Mouse (Mus musculus): ENCODE results near the gene Pla2g7. TPM values are rescaled to one million over a fixed set of nuclear protein-coding genes. Genes with fewer than 3 reads are reported as not detected.
"Not testable (repeated sequence)": the region's sequence is repeated elsewhere in the genome, so short reads cannot be mapped to it uniquely, and the experiment has no call there.

Pla2g7 gene
- polyA plus RNA-seq (2016; fragmentation: Nextera tagmentation; extraction: Ambion mirVana) = 16.3 and 18.8 TPM in 2 replicates

- WGBS = under 1% methylated on average over 34 of the region's 34 CpGs
- ATAC-seq (ENCODE audit: low FRiP score, low read depth) = peak; percentile 87
- Histone ChIP-seq H3K4me1 (no peaks in the 10 kb centered on the region; the same call in none of the 2 replicates), H3K9me3 (no peaks in the 10 kb centered on the region), H3K36me3 (no peaks in the 10 kb centered on the region), H3K4me2 (replicated peaks) (peak within 1 kb of the TSS; percentile 87), H3K9ac (peak within 1 kb of the TSS; percentile 59), H3K27me3 (replicated peaks) (no peaks in the 10 kb centered on the region), H3K4me3 (peak within 1 kb of the TSS; percentile 47), H3K27ac (no peak within 1 kb of the TSS)
Observed at GRCm38 (mm10) chr17:43567992-43568888, at the start of gene Pla2g7. Gene Pla2g7, plus strand, starts transcription at chr17:43568098.

- Histone ChIP-seq H3K27me3 (replicated peaks) (no peaks in the 10 kb centered on the region), H3K4me2 (replicated peaks) (no peak overlapping the region), H3K9ac (no peak overlapping the region), H3K9me3 (no peaks in the 10 kb centered on the region), H3K36me3 (no peaks in the 10 kb centered on the region), H3K27ac (no peak overlapping the region), H3K4me1 (no peaks in the 10 kb centered on the region), H3K4me3 (no peak overlapping the region)
- ATAC-seq (ENCODE audit: low FRiP score, low read depth) = peak; percentile 76
- WGBS = 33% methylated on average over 18 of the region's 18 CpGs
Observed at GRCm38 (mm10) chr17:43518644-43519409, 49.1 kb upstream of the Pla2g7 start.

- H3K9ac ChIP-seq = no peak overlapping the region
- no peaks in the 10 kb centered on the region for H3K9me3 ChIP-seq
- no peak overlapping the region for H3K4me2 ChIP-seq (replicated peaks)
- no peak overlapping the region for H3K4me3 ChIP-seq
- ATAC-seq (ENCODE audit: low FRiP score, low read depth) = no peak
- H3K27me3 ChIP-seq (replicated peaks) = no peaks in the 10 kb centered on the region
- H3K36me3 ChIP-seq = no peaks in the 10 kb centered on the region
- WGBS = 84% methylated on average over 3 of the region's 3 CpGs
- no peak overlapping the region for H3K27ac ChIP-seq
- no peaks in the 10 kb centered on the region for H3K4me1 ChIP-seq
Observed at GRCm38 (mm10) chr17:43520166-43520565, 47.7 kb upstream of the Pla2g7 start.

- H3K4me2 ChIP-seq (replicated peaks) = no peak overlapping the region
- H3K4me3 ChIP-seq = no peak overlapping the region
- 0 out of 2 replicates have a peak, but pooled peaks cover 5% of the 10 kb centered on the region for H3K4me1 ChIP-seq
- H3K36me3 ChIP-seq = no peaks in the 10 kb centered on the region
- no peaks in the 10 kb centered on the region for H3K27me3 ChIP-seq (replicated peaks)
- WGBS = 93% methylated on average over 2 of the region's 2 CpGs
- no peak for ATAC-seq (ENCODE audit: low FRiP score, low read depth)
- H3K27ac ChIP-seq = no peak overlapping the region
- no peaks in the 10 kb centered on the region for H3K9me3 ChIP-seq
- H3K9ac ChIP-seq = no peak overlapping the region
Observed at GRCm38 (mm10) chr17:43530507-43530906, 37.4 kb upstream of the Pla2g7 start.

GRCm38 (mm10) chr17:43531192-43531591, 36.7 kb upstream of the Pla2g7 start:
- no peak overlapping the region for H3K4me3 ChIP-seq
- no peak overlapping the region for H3K27ac ChIP-seq
- 92% methylated on average over 4 of the region's 4 CpGs for WGBS
- H3K4me1 ChIP-seq = 0 out of 2 replicates have a peak, but pooled peaks cover 5% of the 10 kb centered on the region
- ATAC-seq (ENCODE audit: low FRiP score, low read depth) = no peak
- no peak overlapping the region for H3K9ac ChIP-seq
- H3K36me3 ChIP-seq = no peaks in the 10 kb centered on the region
- H3K27me3 ChIP-seq (replicated peaks) = no peaks in the 10 kb centered on the region
- no peak overlapping the region for H3K4me2 ChIP-seq (replicated peaks)
- no peaks in the 10 kb centered on the region for H3K9me3 ChIP-seq

GRCm38 (mm10) chr17:43534362-43535222, 33.3 kb upstream of the Pla2g7 start:
- Histone ChIP-seq H3K27me3 (replicated peaks) (no peaks in the 10 kb centered on the region), H3K4me2 (replicated peaks) (peak overlapping the region; percentile 44), H3K9ac (no peak overlapping the region), H3K9me3 (no peaks in the 10 kb centered on the region), H3K4me3 (0 out of 2 replicates have a peak overlapping the region, but pooled peaks have one; percentile 0), H3K4me1 (0 out of 2 replicates have a peak, but pooled peaks cover 5% of the 10 kb centered on the region), H3K27ac (no peak overlapping the region), H3K36me3 (no peaks in the 10 kb centered on the region)
- WGBS = 11% methylated on average over 23 of the region's 23 CpGs
- peak; percentile 86 for ATAC-seq (ENCODE audit: low FRiP score, low read depth)

- H3K36me3 ChIP-seq; H3K27ac ChIP-seq; H3K9me3 ChIP-seq; H3K9ac ChIP-seq; H3K4me1 ChIP-seq; H3K4me3 ChIP-seq; H3K27me3 ChIP-seq (replicated peaks); H3K4me2 ChIP-seq (replicated peaks); ATAC-seq (ENCODE audit: low FRiP score, low read depth): not testable (repeated sequence)
- 94% methylated on average over 6 of the region's 6 CpGs for WGBS
Observed at GRCm38 (mm10) chr17:43536841-43537240, 31.1 kb upstream of the Pla2g7 start.

GRCm38 (mm10) chr17:43538767-43539166, 29.1 kb upstream of the Pla2g7 start:
- WGBS = 93% methylated on average over 3 of the region's 3 CpGs

GRCm38 (mm10) chr17:43543539-43543938, 24.4 kb upstream of the Pla2g7 start, which contains the start of gene Ankrd66:
Gene Ankrd66, minus strand, starts transcription at chr17:43543639.
- WGBS = 75% methylated on average over 1 of the region's 1 CpGs
- Histone ChIP-seq H3K4me3 (no peak within 1 kb of the TSS), H3K27me3 (replicated peaks) (no peaks in the 10 kb centered on the region), H3K9ac (no peak within 1 kb of the TSS), H3K4me2 (replicated peaks) (no peak within 1 kb of the TSS), H3K36me3 (no peaks in the 10 kb centered on the region), H3K27ac (no peak within 1 kb of the TSS), H3K4me1 (no peaks in the 10 kb centered on the region), H3K9me3 (no peaks in the 10 kb centered on the region)
- ATAC-seq (ENCODE audit: low FRiP score, low read depth) = no peak

More at GRCm38 (mm10) chr17:43538767-43539166, 29.1 kb upstream of the Pla2g7 start:
- H3K9ac ChIP-seq = no peak overlapping the region
- H3K27ac ChIP-seq = no peak overlapping the region
- H3K4me3 ChIP-seq = no peak overlapping the region
- H3K36me3 ChIP-seq = no peaks in the 10 kb centered on the region
- H3K4me1 ChIP-seq = 0 out of 2 replicates have a peak, but pooled peaks cover 5% of the 10 kb centered on the region
- H3K9me3 ChIP-seq = no peaks in the 10 kb centered on the region
- no peak overlapping the region for H3K4me2 ChIP-seq (replicated peaks)
- no peak for ATAC-seq (ENCODE audit: low FRiP score, low read depth)
- no peaks in the 10 kb centered on the region for H3K27me3 ChIP-seq (replicated peaks)

GRCm38 (mm10) chr17:43544040-43544439, 23.9 kb upstream of the Pla2g7 start:
- no peaks in the 10 kb centered on the region for H3K9me3 ChIP-seq
- no peak overlapping the region for H3K4me2 ChIP-seq (replicated peaks)
- WGBS = 88% methylated on average over 4 of the region's 4 CpGs
- H3K36me3 ChIP-seq = no peaks in the 10 kb centered on the region
- H3K27me3 ChIP-seq (replicated peaks) = no peaks in the 10 kb centered on the region
- H3K4me1 ChIP-seq = no peaks in the 10 kb centered on the region
- no peak overlapping the region for H3K9ac ChIP-seq
- ATAC-seq (ENCODE audit: low FRiP score, low read depth) = no peak
- no peak overlapping the region for H3K4me3 ChIP-seq
- H3K27ac ChIP-seq = no peak overlapping the region

GRCm38 (mm10) chr17:43551122-43551630, 16.7 kb upstream of the Pla2g7 start:
- H3K4me1 ChIP-seq = no peaks in the 10 kb centered on the region
- no peak overlapping the region for H3K4me2 ChIP-seq (replicated peaks)
- no peak for ATAC-seq (ENCODE audit: low FRiP score, low read depth)
- H3K27me3 ChIP-seq (replicated peaks) = no peaks in the 10 kb centered on the region
- H3K27ac ChIP-seq = no peak overlapping the region
- no peak overlapping the region for H3K4me3 ChIP-seq
- 40% methylated on average over 3 of the region's 3 CpGs for WGBS
- no peak overlapping the region for H3K9ac ChIP-seq
- no peaks in the 10 kb centered on the region for H3K9me3 ChIP-seq
- H3K36me3 ChIP-seq = no peaks in the 10 kb centered on the region

Data from neural tube, embryonic 12.5 days (tissue).